Mouse (Mus musculus) spleen, postnatal 4 days (tissue): ENCODE data around the gene Pex16.

Experiments
- DNase-seq, 2 experiments: peaks; one replicate each; pipeline ENCODE4 v3.0.0; 2022; ENCODE audit warnings: low spot score in 2 of 2

The Pex16 gene

GRCm38 (mm10) chr2:92370375-92370774 is 4.1 kb upstream of the Pex16 start:
- DNase-seq = no peak

- no peak for DNase-seq
Measured at GRCm38 (mm10) chr2:92370821-92371805, 3.4 kb upstream of the Pex16 start.

GRCm38 (mm10) chr2:92371971-92372690 is 2.3 kb upstream of the Pex16 start:
- no peak for DNase-seq

GRCm38 (mm10) chr2:92372767-92373436 is 1.6 kb upstream of the Pex16 start:
- no peak for DNase-seq

GRCm38 (mm10) chr2:92373437-92373813 is 1.1 kb upstream of the Pex16 start:
- DNase-seq = no peak

- DNase-seq = peak; percentile 91 to 94
Measured at GRCm38 (mm10) chr2:92375099-92375623, 685 bp downstream of the Pex16 start.

GRCm38 (mm10) chr2:92375788-92376187 is 1.3 kb downstream of the Pex16 start:
- no peak for DNase-seq

- DNase-seq = no peak
Measured at GRCm38 (mm10) chr2:92376300-92376699, 1.8 kb downstream of the Pex16 start.

GRCm38 (mm10) chr2:92377320-92377719 is 2.8 kb downstream of the Pex16 start:
- no peak for DNase-seq

- DNase-seq = no peak
Measured at GRCm38 (mm10) chr2:92379783-92380494, 5.5 kb downstream of the Pex16 start.

- DNase-seq = no peak
Measured at GRCm38 (mm10) chr2:92380495-92381050, 6.1 kb downstream of the Pex16 start.

GRCm38 (mm10) chr2:92381161-92381560 is 6.7 kb downstream of the Pex16 start:
- DNase-seq = no peak

- DNase-seq = no peak
Measured at GRCm38 (mm10) chr2:92381901-92382588, 7.6 kb downstream of the Pex16 start, which contains the start of gene 1700029I15Rik. TSS of gene 1700029I15Rik (plus strand) at chr2:92382538.

GRCm38 (mm10) chr2:92382759-92383158 is 8.3 kb downstream of the Pex16 start:
- DNase-seq = no peak

GRCm38 (mm10) chr2:92384101-92384500 is 9.6 kb downstream of the Pex16 start:
- DNase-seq = no peak

GRCm38 (mm10) chr2:92385113-92386051 is 10.9 kb downstream of the Pex16 start:
- no peak for DNase-seq

GRCm38 (mm10) chr2:92386821-92387570 is 12.5 kb downstream of the Pex16 start:
- no peak for DNase-seq

- no peak for DNase-seq
Measured at GRCm38 (mm10) chr2:92387646-92388045, 13.2 kb downstream of the Pex16 start.
